Mouse (Mus musculus): ENCODE data around the gene Wwox.
A peak's percentile ranks its signal among the peaks of the same experiment; 100 is the strongest.

Gene Wwox

GRCm38 (mm10) chr8:115090202-115090601 is 650.7 kb downstream of the Wwox start:
- DNase-seq (ENCODE audit: low spot score in 2 of 2): no peak

- peak in 1 of 2 experiments; percentile 15 for DNase-seq (ENCODE audit: low spot score in 2 of 2)
These were observed 656.1 kb downstream of the Wwox start for GRCm38 (mm10) chr8:115095548-115095947.

GRCm38 (mm10) chr8:115097988-115098562 is 658.6 kb downstream of the Wwox start:
- no peak for DNase-seq (ENCODE audit: low spot score in 2 of 2)

- DNase-seq (ENCODE audit: low spot score in 2 of 2): no peak
These were observed 669.9 kb downstream of the Wwox start for GRCm38 (mm10) chr8:115109309-115109708.

- no peak for DNase-seq (ENCODE audit: low spot score in 2 of 2)
These were observed 671.0 kb downstream of the Wwox start for GRCm38 (mm10) chr8:115110423-115110822.

GRCm38 (mm10) chr8:115112062-115112461 is 672.6 kb downstream of the Wwox start:
- no peak for DNase-seq (ENCODE audit: low spot score in 2 of 2)

GRCm38 (mm10) chr8:115114498-115114897 is 675.0 kb downstream of the Wwox start:
- DNase-seq (ENCODE audit: low spot score in 2 of 2): no peak

GRCm38 (mm10) chr8:115126081-115126480 is 686.6 kb downstream of the Wwox start:
- DNase-seq (ENCODE audit: low spot score in 2 of 2): no peak

GRCm38 (mm10) chr8:115126674-115127073 is 687.2 kb downstream of the Wwox start:
- no peak for DNase-seq (ENCODE audit: low spot score in 2 of 2)

GRCm38 (mm10) chr8:115129307-115129706 is 689.9 kb downstream of the Wwox start:
- no peak for DNase-seq (ENCODE audit: low spot score in 2 of 2)

GRCm38 (mm10) chr8:115133119-115133518 is 693.7 kb downstream of the Wwox start:
- no peak for DNase-seq (ENCODE audit: low spot score in 2 of 2)

- DNase-seq (ENCODE audit: low spot score in 2 of 2): no peak
These were observed 694.3 kb downstream of the Wwox start for GRCm38 (mm10) chr8:115133711-115134218.

- no peak for DNase-seq (ENCODE audit: low spot score in 2 of 2)
These were observed 697.4 kb downstream of the Wwox start for GRCm38 (mm10) chr8:115136888-115137287.

- no peak for DNase-seq (ENCODE audit: low spot score in 2 of 2)
These were observed 702.2 kb downstream of the Wwox start for GRCm38 (mm10) chr8:115141614-115142013.

- DNase-seq (ENCODE audit: low spot score in 2 of 2): no peak
These were observed 704.3 kb downstream of the Wwox start for GRCm38 (mm10) chr8:115143530-115144320.

- DNase-seq (ENCODE audit: low spot score in 2 of 2): no peak
These were observed 707.6 kb downstream of the Wwox start for GRCm38 (mm10) chr8:115147006-115147405.

GRCm38 (mm10) chr8:115150446-115151109 is 711.1 kb downstream of the Wwox start:
- no peak for DNase-seq (ENCODE audit: low spot score in 2 of 2)

- DNase-seq (ENCODE audit: low spot score in 2 of 2): no peak
These were observed 712.0 kb downstream of the Wwox start for GRCm38 (mm10) chr8:115151416-115151815.

- no peak for DNase-seq (ENCODE audit: low spot score in 2 of 2)
These were observed 714.6 kb downstream of the Wwox start for GRCm38 (mm10) chr8:115154096-115154495.

- DNase-seq (ENCODE audit: low spot score in 2 of 2): peak in 1 of 2 experiments; percentile 22
These were observed 716.7 kb downstream of the Wwox start for GRCm38 (mm10) chr8:115156142-115156541.

- DNase-seq (ENCODE audit: low spot score in 2 of 2): no peak
These were observed 718.7 kb downstream of the Wwox start for GRCm38 (mm10) chr8:115157977-115158720.

GRCm38 (mm10) chr8:115158721-115159111 is 719.3 kb downstream of the Wwox start:
- no peak for DNase-seq (ENCODE audit: low spot score in 2 of 2)
